Mouse (Mus musculus): Measurements from ENCODE around the gene Hist1h4f.
"Not testable (repeated sequence)": the region's sequence is repeated elsewhere in the genome, so short reads cannot be mapped to it uniquely, and the experiment has no call there.

Hist1h4f gene

GRCm38 (mm10) chr13:23551146-23551834 is at the start of gene Hist1h4f:
Gene Hist1h4f, minus strand, starts transcription at chr13:23551648.
- peak; percentile 88 for ATAC-seq (ENCODE audit: low TSS enrichment)

- peak; percentile 83 for ATAC-seq (ENCODE audit: low TSS enrichment)
These were observed 46.5 kb upstream of the Hist1h4f start for GRCm38 (mm10) chr13:23597957-23598356.

GRCm38 (mm10) chr13:23595622-23596372 is 44.3 kb upstream of the Hist1h4f start:
- no peak for ATAC-seq (ENCODE audit: low TSS enrichment)

- no peak for ATAC-seq (ENCODE audit: low TSS enrichment)
These were observed 43.7 kb upstream of the Hist1h4f start for GRCm38 (mm10) chr13:23595185-23595584.

GRCm38 (mm10) chr13:23593051-23593770 is 41.8 kb upstream of the Hist1h4f start:
- no peak for ATAC-seq (ENCODE audit: low TSS enrichment)

GRCm38 (mm10) chr13:23592614-23593013 is 41.2 kb upstream of the Hist1h4f start:
- ATAC-seq (ENCODE audit: low TSS enrichment) = no peak

- ATAC-seq (ENCODE audit: low TSS enrichment) = not testable (repeated sequence)
These were observed 40.4 kb upstream of the Hist1h4f start for GRCm38 (mm10) chr13:23591886-23592285.

GRCm38 (mm10) chr13:23591206-23591605 is 39.8 kb upstream of the Hist1h4f start:
- ATAC-seq (ENCODE audit: low TSS enrichment) = no peak

- ATAC-seq (ENCODE audit: low TSS enrichment) = no peak
These were observed 35.4 kb upstream of the Hist1h4f start for GRCm38 (mm10) chr13:23586940-23587225.

GRCm38 (mm10) chr13:23586099-23586939 is 34.9 kb upstream of the Hist1h4f start:
- ATAC-seq (ENCODE audit: low TSS enrichment) = no peak

- peak; percentile 91 for ATAC-seq (ENCODE audit: low TSS enrichment)
These were observed 34.1 kb upstream of the Hist1h4f start for GRCm38 (mm10) chr13:23585442-23586098.

GRCm38 (mm10) chr13:23585029-23585441 is 33.6 kb upstream of the Hist1h4f start:
- ATAC-seq (ENCODE audit: low TSS enrichment) = peak; percentile 62

GRCm38 (mm10) chr13:23584331-23584730 is 32.9 kb upstream of the Hist1h4f start:
- ATAC-seq (ENCODE audit: low TSS enrichment) = no peak

GRCm38 (mm10) chr13:23583387-23584068 is 32.1 kb upstream of the Hist1h4f start:
- no peak for ATAC-seq (ENCODE audit: low TSS enrichment)

GRCm38 (mm10) chr13:23582219-23583056 is 31.0 kb upstream of the Hist1h4f start:
- no peak for ATAC-seq (ENCODE audit: low TSS enrichment)

GRCm38 (mm10) chr13:23581408-23582218 is 30.2 kb upstream of the Hist1h4f start, which contains the start of gene Hist1h4d:
Gene Hist1h4d, plus strand, starts transcription at chr13:23581598.
- ATAC-seq (ENCODE audit: low TSS enrichment) = peak; percentile 83

- no peak for ATAC-seq (ENCODE audit: low TSS enrichment)
These were observed 26.4 kb upstream of the Hist1h4f start for GRCm38 (mm10) chr13:23577835-23578234.

- no peak for ATAC-seq (ENCODE audit: low TSS enrichment)
These were observed 25.6 kb upstream of the Hist1h4f start for GRCm38 (mm10) chr13:23576906-23577639.

All from frontal cortex, adult (tissue).